In genomic region chr3:146769940-146770659, GRCm38 (mm10) we compare ENCODE assay signal across 7 mouse cellular contexts. TPM values are rescaled to one million over a fixed set of nuclear protein-coding genes. Genes with fewer than 3 reads are reported as not detected.
A peak's percentile ranks its signal among the peaks of the same experiment; 100 is the strongest.
DNase-seq lines count a peak whose midpoint lies in the region; ATAC-seq lines count a peak whose summit lies in the region.

No protein-coding gene starts in this region.

- peak; percentile 49 for DNase-seq in brain, embryonic 18.5 days (ENCODE audit: low read depth, low spot score)
- peak; percentile 65 for DNase-seq in cerebellum, adult 9-11 months
- DNase-seq in left cerebral cortex, adult 9 months (ENCODE audit: low spot score in 2 of 2) = peak; percentile 40 to 69
- no peak for DNase-seq in c-Kit-positive CD71-positive TER-119-positive erythroid progenitor cells, embryonic 14.5 days (ENCODE audit: low spot score)
- DNase-seq in gastrocnemius, postnatal 14 days = no peak

- intact Hi-C loops in gastrocnemius, postnatal 14 days (cut with DNase I; ENCODE audit: low total_unique reads) = no loop called here

- H3K4me3 ChIP-seq in heart, embryonic 13.5 days = peak overlapping the region; percentile 40
- H3K4me3 ChIP-seq in neural tube, embryonic 15.5 days (replicated peaks) = peak overlapping the region; percentile 47

- no peak for ATAC-seq in heart, embryonic 13.5 days (ENCODE audit: extremely low read depth, insufficient number of reproducible peaks, low FRiP score, low TSS enrichment)
- ATAC-seq in neural tube, embryonic 15.5 days (ENCODE audit: low FRiP score) = peak; percentile 79

- H3K27ac ChIP-seq in heart, embryonic 13.5 days (replicated peaks) = peak overlapping the region; percentile 51
- peak overlapping the region; percentile 94 for H3K27ac ChIP-seq in neural tube, embryonic 15.5 days (replicated peaks)

- 10% methylated on average over 17 of the region's 17 CpGs for WGBS in heart, embryonic 13.5 days
- 7% methylated on average over 17 of the region's 17 CpGs for WGBS in neural tube, embryonic 15.5 days

- peak overlapping the region; percentile 34 for H3K9ac ChIP-seq in heart, embryonic 13.5 days
- peak overlapping the region; percentile 60 for H3K9ac ChIP-seq in neural tube, embryonic 15.5 days (replicated peaks)

- H3K36me3 ChIP-seq in heart, embryonic 13.5 days = no peaks in the 10 kb centered on the region
- H3K36me3 ChIP-seq in neural tube, embryonic 15.5 days = no peaks in the 10 kb centered on the region; the same call in 1 of the 2 replicates

- H3K4me2 ChIP-seq in heart, embryonic 13.5 days = peak overlapping the region; percentile 66
- H3K4me2 ChIP-seq in neural tube, embryonic 15.5 days = peak overlapping the region; percentile 54

- H3K9me3 ChIP-seq in heart, embryonic 13.5 days = no peaks in the 10 kb centered on the region
- no peaks in the 10 kb centered on the region for H3K9me3 ChIP-seq in neural tube, embryonic 15.5 days (replicated peaks)

- no peaks in the 10 kb centered on the region for H3K27me3 ChIP-seq in heart, embryonic 13.5 days (replicated peaks)
- H3K27me3 ChIP-seq in neural tube, embryonic 15.5 days (replicated peaks) = no peaks in the 10 kb centered on the region

- H3K4me1 ChIP-seq in heart, embryonic 13.5 days = peaks cover 53% of the 10 kb centered on the region
- H3K4me1 ChIP-seq in neural tube, embryonic 15.5 days = peaks cover 40% of the 10 kb centered on the region

RNA-seq across cellular contexts. Expression of gene Prkacb, which starts 42.7 kb away (rescaled TPM):
- polyA plus RNA-seq in heart, embryonic 13.5 days (2015; fragmentation: Nextera tagmentation; extraction: Ambion mirVana) = 45.1 and 45.2 TPM in 2 replicates
- 169 and 193 TPM in 2 replicates for polyA plus RNA-seq in neural tube, embryonic 15.5 days (2015; fragmentation: Nextera tagmentation; extraction: Ambion mirVana)
- total RNA-seq in gastrocnemius, postnatal 14 days (2021) = 10 to 100 TPM; 46.0 to 46.4 TPM

Comparison
In these comparisons a context has a peak if more than half of its experiments do, and no peak if none do; other contexts are left out.
1. DNase-seq: peak in brain, embryonic 18.5 days (single experiment), cerebellum, adult 9-11 months (single experiment) and left cerebral cortex, adult 9 months (2 of 2); none in c-Kit-positive CD71-positive TER-119-positive erythroid progenitor cells, embryonic 14.5 days (single experiment) and gastrocnemius, postnatal 14 days (single experiment).